Mouse (Mus musculus) layer of hippocampus, postnatal 10 days (tissue): ENCODE results near the gene Hpcal1. TPM values are rescaled to one million over a fixed set of nuclear protein-coding genes. Genes with fewer than 3 reads are reported as not detected.

Experiments
- DNase-seq, 2 experiments: peaks; one replicate each; pipeline ENCODE4 v3.0.0; 2021; ENCODE audit warnings: low spot score in 2 of 2
- long read RNA-seq: library from polyadenylated mRNA; stranded (forward); transcript quantifications from one replicate; pipeline ENCODE4 v2.0.0, GENCODE M21; 2023
- total RNA-seq, 2 experiments: library from RNA; stranded (reverse); gene quantifications; 2 replicates each; pipeline ENCODE4 v1.2.3; 2021

Hpcal1 gene
- 10 to 100 TPM; 41.4 to 44.5 TPM for total RNA-seq
- long read RNA-seq, transcript Hpcal1-201 (4 exons, 1,526 nt), result major isoform, 35 of 44 reads
- long read RNA-seq, partial matches to known transcripts, result 0 of 44 reads
- long read RNA-seq, other reads (novel, unspliced or antisense), result 8 of 44 reads

- DNase-seq, result peak; percentile 86 to 93
Observed at GRCm38 (mm10) chr12:17690564-17691281, at the start of gene Hpcal1. Hpcal1 (plus strand) TSS chr12:17690856.

DNA sequence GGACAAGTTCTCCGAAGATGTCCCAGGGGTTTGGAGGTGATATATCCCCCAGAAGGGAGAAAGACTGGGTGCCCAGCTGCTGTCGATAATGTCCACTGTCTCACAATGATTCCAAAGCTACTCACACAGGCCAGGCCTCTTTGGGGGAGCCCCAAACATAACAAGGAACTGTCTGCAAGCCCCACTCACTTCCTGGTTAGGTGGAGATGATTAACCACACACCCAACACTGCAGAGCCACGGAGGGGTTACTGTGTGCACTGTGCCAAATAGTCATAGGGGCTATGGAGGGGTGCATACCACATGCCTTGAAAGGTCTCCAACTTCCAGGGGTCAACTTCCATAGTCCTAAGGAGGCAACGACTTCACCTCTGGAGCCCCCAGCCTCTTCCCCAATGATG is 49.4 kb upstream of the Hpcal1 start:
- no peak for DNase-seq

- DNase-seq, result no peak
Observed at GRCm38 (mm10) chr12:17644385-17645222, 46.1 kb upstream of the Hpcal1 start.

DNA sequence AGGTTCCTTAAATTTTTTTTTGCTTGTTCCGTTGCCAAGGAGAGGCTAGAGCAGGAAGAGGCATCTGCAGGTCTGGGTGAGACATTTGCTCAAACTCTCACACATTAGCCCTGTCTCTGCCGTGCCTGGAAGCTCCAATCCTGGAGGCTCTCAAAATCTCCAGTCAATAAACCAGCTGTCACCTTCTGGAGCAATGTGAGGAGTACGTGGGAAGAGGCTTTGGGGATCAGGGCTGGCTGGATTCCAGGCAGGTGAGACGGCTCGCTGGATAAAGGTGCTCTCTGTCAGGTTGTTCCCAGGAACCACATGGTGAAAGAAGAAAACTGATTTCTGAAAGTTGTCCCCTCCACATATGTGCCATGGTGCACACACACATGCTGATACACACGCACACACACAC is 44.2 kb upstream of the Hpcal1 start:
- DNase-seq, result no peak

DNA sequence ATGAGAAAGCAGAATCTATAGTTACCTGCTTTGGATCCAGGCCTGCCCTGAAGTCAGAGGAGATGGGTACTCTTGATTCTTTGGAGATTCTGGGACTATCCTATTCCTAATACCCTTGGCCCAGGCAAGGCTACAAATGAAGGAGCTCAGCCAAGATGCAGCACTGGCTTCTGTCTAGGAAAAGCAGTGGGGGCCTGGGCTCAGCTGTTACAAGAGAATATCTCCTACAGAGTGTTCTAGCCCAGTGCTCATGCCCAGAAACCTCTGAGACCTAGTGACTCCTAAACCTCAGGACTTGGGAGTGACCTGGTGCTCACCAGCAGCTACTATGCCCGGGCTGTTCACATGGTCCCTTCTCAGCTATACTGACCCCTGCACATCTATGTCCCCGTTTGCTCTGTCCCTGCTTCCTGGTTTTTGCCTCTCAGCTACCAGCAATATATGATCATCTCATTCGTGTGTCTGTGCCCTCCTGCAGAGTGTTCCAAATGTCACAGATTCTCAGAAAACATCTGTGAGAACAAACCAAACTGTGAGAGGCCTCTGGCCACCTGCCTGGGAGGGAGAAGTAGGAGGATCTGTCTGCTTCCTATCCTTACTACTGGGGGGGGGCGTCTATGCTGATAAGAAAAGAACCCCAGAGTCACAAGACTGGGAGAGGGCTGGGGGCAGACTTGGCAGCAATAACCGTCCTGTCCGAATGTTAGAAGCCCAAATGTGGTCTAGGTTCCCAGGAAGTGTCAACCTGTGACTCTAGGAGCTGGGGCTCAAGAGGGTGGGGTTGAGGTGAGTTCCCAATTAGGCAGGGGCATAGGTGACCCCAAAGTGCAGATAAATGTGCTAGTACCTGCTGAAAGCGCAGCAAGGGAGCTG is 39.2 kb upstream of the Hpcal1 start:
- DNase-seq, result peak in 1 of 2 experiments; percentile 17

GRCm38 (mm10) chr12:17652216-17653050 is 38.2 kb upstream of the Hpcal1 start:
- no peak for DNase-seq

DNA sequence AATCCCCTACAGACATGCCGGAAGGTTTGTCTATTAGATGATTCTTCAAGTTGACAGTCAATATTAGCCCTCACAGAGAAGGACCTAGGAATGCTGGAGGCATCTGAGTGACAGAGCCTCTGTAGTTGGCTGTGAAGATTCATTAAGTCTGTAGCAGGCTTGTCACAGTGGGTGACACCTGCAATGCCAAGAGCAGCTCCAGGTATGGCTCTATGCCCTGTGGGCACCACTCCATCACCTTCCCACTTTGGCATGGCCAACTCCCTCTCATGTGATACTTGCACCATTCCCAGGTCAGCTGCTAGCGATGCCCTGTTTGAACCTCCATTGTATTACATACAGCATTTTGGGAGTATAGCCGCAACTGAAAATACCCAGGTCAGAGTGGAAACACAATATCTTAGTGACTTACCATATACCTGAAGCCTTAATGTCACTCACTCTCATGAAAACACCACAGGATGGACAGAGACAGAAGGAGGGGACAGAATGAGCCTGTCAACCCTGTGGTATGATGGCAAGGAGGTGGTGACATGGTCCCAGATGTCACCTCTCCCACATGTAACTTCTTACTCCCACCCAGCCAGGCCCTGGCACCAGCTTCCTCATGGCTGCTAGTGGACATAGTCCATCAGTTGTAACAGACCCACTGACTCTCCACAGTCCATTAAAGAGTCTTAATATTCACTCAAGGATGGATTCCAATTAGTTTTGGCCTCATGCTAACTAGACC is 37.4 kb upstream of the Hpcal1 start:
- no peak for DNase-seq

- DNase-seq, result no peak
Observed at GRCm38 (mm10) chr12:17657561-17658195, 33.0 kb upstream of the Hpcal1 start.

DNA sequence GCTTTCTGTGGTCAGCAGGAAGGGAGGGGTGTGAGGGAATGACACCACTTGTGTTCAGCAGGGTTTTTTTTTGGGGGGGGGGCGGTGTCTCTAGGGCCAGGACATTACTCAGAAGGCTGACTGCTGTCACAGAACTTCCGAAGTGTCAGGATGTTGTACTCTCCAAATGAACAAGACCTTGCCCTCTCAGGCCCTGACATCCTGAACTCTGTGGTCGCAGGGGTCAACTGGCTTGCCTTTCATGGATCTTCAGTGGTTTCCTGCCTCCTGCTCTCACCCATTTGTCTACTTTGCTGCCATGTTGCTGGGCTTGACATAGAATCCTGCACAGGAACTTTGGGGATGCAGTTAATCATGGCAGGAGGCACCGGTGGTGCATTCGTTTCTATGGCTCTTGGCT is 32.1 kb upstream of the Hpcal1 start:
- no peak for DNase-seq

- no peak for DNase-seq
Observed at GRCm38 (mm10) chr12:17661483-17661920, 29.2 kb upstream of the Hpcal1 start.

DNA sequence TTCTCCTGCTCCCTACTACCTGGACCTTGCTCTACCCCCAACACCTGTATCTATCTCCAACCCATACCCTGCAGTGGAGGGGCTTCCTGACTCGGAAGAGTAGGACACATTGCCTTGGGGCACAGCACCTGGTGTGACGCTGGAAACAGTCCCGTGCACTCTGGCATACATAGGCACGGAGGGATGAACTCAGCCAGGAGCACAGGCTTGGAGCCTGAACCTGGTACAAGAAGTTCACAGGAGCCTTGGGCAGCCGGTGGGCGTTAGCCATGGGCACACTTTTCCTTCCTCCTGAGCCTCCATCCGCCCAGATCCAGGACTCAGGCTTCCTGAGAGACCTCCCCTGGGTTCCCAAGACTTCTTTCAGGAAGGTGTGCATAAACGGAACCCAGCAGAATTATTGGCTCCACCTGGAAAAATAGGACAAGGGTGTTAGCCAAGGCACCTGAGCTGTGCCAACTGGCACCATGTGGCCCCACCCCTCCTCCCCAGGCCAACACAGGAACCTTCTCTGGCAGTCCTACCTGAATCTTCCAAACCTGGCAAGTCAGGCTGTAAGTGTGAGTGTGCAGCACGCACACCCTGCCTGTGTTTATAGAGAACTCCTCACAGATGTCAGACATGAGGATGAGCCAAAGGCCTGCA is 26.5 kb upstream of the Hpcal1 start:
- DNase-seq, result no peak

- DNase-seq, result no peak
Observed at GRCm38 (mm10) chr12:17665906-17666326, 24.7 kb upstream of the Hpcal1 start.

DNA sequence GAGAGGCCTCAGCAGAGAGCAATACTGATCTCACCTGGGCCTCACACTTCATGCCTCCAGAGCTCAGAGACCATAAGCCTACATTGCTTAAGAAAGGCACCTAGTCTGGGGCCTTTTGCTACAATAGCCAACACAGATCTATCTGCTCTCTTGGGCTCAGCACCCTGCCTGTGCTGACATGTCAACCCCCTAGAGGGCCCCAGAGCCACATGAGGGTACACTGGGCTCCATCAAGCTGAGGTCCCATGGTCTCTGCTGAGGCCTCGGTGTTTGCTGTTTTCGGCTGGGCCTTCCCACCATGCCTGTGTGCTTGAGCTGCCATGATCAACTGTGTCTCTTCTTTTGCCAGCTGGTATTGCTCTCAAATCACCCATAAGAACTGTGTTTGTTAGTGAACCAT is 24.0 kb upstream of the Hpcal1 start:
- no peak for DNase-seq

- no peak for DNase-seq
Observed at GRCm38 (mm10) chr12:17673729-17674128, 16.9 kb upstream of the Hpcal1 start.

GRCm38 (mm10) chr12:17674182-17674812 is 16.4 kb upstream of the Hpcal1 start:
- DNase-seq, result no peak

- no peak for DNase-seq
Observed at GRCm38 (mm10) chr12:17677743-17678142, 12.9 kb upstream of the Hpcal1 start.

GRCm38 (mm10) chr12:17679571-17679970 is 11.1 kb upstream of the Hpcal1 start:
- DNase-seq, result no peak

- no peak for DNase-seq
Observed at GRCm38 (mm10) chr12:17682161-17682560, 8.5 kb upstream of the Hpcal1 start.
